Mouse (Mus musculus) liver, postnatal 0 days (tissue): ENCODE data around the gene Rnf224.

Experiments used
- CTCF ChIP-seq: sonication (generic); IDR thresholded peaks from 2 replicates; pipeline ENCODE4 v1.5.1; 2016; ENCODE audit warnings: antibody characterized with exemption, low read depth
- EP300 ChIP-seq: IDR thresholded peaks from 2 replicates; pipeline ENCODE4 v1.6.1; 2016; ENCODE audit warnings: antibody characterized with exemption, low read depth, mild to moderate bottlenecking

GRCm38 (mm10) chr2:25196172-25196954 is 40.2 kb downstream of the Rnf224 start, which contains the start of gene Tor4a:
- TF ChIP-seq CTCF = peak; percentile 21; the same call in 1 of the 2 replicates
- TF ChIP-seq EP300 = no peak
